ENCODE assay signal across 8 mouse cellular contexts in the genomic region with DNA sequence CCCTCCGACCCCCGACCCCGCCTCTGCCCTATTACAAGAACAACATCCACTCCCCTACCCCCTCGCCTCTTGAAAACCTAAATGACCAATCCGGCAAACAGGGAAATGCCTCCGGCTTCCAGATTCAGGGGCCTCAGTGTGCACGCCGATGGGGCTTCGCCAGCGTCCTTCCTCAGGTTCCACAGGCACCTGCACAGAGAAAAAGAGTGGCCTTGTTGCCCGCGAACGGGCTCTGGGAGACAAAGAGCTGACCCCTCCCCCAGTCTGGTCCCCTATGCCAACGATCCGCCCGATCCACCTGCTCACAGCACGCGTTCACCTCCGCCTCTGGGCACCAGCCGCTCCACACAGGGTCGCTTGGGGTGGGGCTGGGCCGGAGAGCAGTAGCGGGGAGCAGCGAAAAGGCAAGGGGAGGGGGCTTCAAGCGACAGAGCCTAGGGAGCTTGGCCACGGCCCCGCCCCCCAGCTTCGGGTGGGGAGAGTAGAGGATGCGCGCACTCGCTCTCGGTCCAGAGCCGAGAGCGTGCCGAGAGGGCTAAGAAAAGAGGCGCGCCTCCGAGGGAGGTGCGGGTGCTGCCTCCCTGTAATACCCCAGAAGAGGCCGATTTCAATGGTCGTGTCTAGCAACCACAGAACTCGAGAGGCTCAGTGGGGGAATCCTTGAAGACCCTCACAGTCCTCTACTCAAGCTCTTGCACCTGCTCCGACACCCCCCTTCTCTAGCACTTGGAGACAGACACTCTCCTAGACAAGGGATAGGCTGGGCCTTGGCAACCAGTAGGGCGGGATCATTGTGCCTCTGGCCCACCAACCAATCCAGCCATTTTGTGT. TPM values are rescaled to one million over a fixed set of nuclear protein-coding genes. Genes with fewer than 3 reads are reported as not detected.
DNase-seq lines count a peak whose midpoint lies in the region; ATAC-seq lines count a peak whose summit lies in the region.

A gene (minus strand): TSS at position 669 of the 831 bp plus-strand sequence.

- H3K4me2 ChIP-seq in neural tube, embryonic 11.5 days (ENCODE audit: low read depth) = peak within 1 kb of the TSS; percentile 64

- H3K27ac ChIP-seq in limb, embryonic 10.5 days = peak within 1 kb of the TSS; percentile 71
- H3K27ac ChIP-seq in neural tube, embryonic 11.5 days (ENCODE audit: low read depth, low read length) = peak within 1 kb of the TSS; percentile 58

- H3K4me3 ChIP-seq in limb, embryonic 10.5 days = peak within 1 kb of the TSS; percentile 63
- peak within 1 kb of the TSS; percentile 66 for H3K4me3 ChIP-seq in neural tube, embryonic 11.5 days (ENCODE audit: low read depth, low read length)

- H3K9me3 ChIP-seq in limb, embryonic 10.5 days (replicated peaks) = no peaks in the 10 kb centered on the region
- H3K9me3 ChIP-seq in neural tube, embryonic 11.5 days (ENCODE audit: control insufficient read depth, low read length) = no peaks in the 10 kb centered on the region

- no peaks in the 10 kb centered on the region for H3K36me3 ChIP-seq in limb, embryonic 10.5 days
- H3K36me3 ChIP-seq in neural tube, embryonic 11.5 days (ENCODE audit: control insufficient read depth, insufficient read depth, low read length) = no peaks in the 10 kb centered on the region

- 3% methylated on average over 44 of the region's 44 CpGs for WGBS in limb, embryonic 10.5 days
- 1% methylated on average over 39 of the region's 44 CpGs for WGBS in neural tube, embryonic 11.5 days

- ATAC-seq in neural tube, embryonic 11.5 days (ENCODE audit: insufficient read depth, low FRiP score, low TSS enrichment) = peak; percentile 89

- H3K4me1 ChIP-seq in limb, embryonic 10.5 days = peaks cover 40% of the 10 kb centered on the region
- H3K4me1 ChIP-seq in neural tube, embryonic 11.5 days (ENCODE audit: control insufficient read depth, insufficient read depth, low read length) = peaks cover 21% of the 10 kb centered on the region

- DNase-seq in ovary, postnatal 36 days (ENCODE audit: low spot score) = peak; percentile 41
- no peak for DNase-seq in ovary, adult 18-20 months (ENCODE audit: low spot score)
- peak; percentile 94 to 95 for DNase-seq in cerebellum, postnatal 10 days
- peak; percentile 71 to 74 for DNase-seq in frontal cortex, postnatal 10 days (ENCODE audit: low spot score in 2 of 2)
- DNase-seq in limb, embryonic 10.5 days (ENCODE audit: low spot score) = peak; percentile 68
- DNase-seq in neural tube, embryonic 11.5 days (ENCODE audit: low spot score) = peak; percentile 83
- DNase-seq in gastrocnemius, postnatal 25 days = no peak
- no peak for DNase-seq in T-cell, adult 2 months (ENCODE audit: low spot score)

- H3K9ac ChIP-seq in neural tube, embryonic 11.5 days (ENCODE audit: low read length) = peak within 1 kb of the TSS; percentile 90

- H3K27me3 ChIP-seq in limb, embryonic 10.5 days (ENCODE audit: low read depth, poor library complexity, severe bottlenecking) = peaks cover 75% of the 10 kb centered on the region
- peaks cover 15% of the 10 kb centered on the region for H3K27me3 ChIP-seq in neural tube, embryonic 11.5 days (ENCODE audit: control insufficient read depth, insufficient read depth, low read length)

RNA-seq across cellular contexts. Expression of the gene that starts here (rescaled TPM):
- polyA plus RNA-seq in limb, embryonic 10.5 days (2016; fragmentation: Nextera tagmentation; extraction: Ambion mirVana) = 1.5 and 2.2 TPM in 2 replicates
- polyA plus RNA-seq in neural tube, embryonic 11.5 days (2014; fragmentation: Nextera tagmentation; extraction: Ambion mirVana) = 30.6 and 34.6 TPM in 2 replicates
- total RNA-seq in gastrocnemius, postnatal 25 days (2021) = under 1 TPM in 1 of 2 experiments, not detected in 1; 0.05 TPM

Comparison
In these comparisons a context has a peak if more than half of its experiments do, and no peak if none do; other contexts are left out.
1. DNase-seq: peak in ovary, postnatal 36 days (single experiment), cerebellum, postnatal 10 days (2 of 2), frontal cortex, postnatal 10 days (2 of 2), limb, embryonic 10.5 days (single experiment) and neural tube, embryonic 11.5 days (single experiment); none in ovary, adult 18-20 months (single experiment), gastrocnemius, postnatal 25 days (single experiment) and T-cell, adult 2 months (single experiment).